Mouse (Mus musculus) embryonic facial prominence, embryonic 12.5 days (tissue): ENCODE data around the gene Phldb1. TPM values are rescaled to one million over a fixed set of nuclear protein-coding genes. Genes with fewer than 3 reads are reported as not detected.

Experiments used
- ATAC-seq: fragments of 200-750 bp; cut with Nextera tagmentation; 2 replicates; pipeline ENCODE4 v1.8.0; 2017; ENCODE audit not compliant: insufficient number of reproducible peaks, insufficient read depth, low FRiP score, low TSS enrichment
- H3K27ac ChIP-seq: fragments of 300-500 bp; sonication (generic); 2 replicates; pipeline ENCODE4 v1.5.1; 2016; ENCODE audit warnings: mild to moderate bottlenecking
- H3K27me3 ChIP-seq: fragments of 300-500 bp; sonication (generic); 2 replicates; pipeline ENCODE4 v1.6.1; 2016; ENCODE audit warnings: mild to moderate bottlenecking, moderate library complexity
- H3K36me3 ChIP-seq: fragments of 300-500 bp; sonication (generic); 2 replicates; pipeline ENCODE4 v1.6.1; 2016; ENCODE audit warnings: mild to moderate bottlenecking
- H3K4me1 ChIP-seq: fragments of 300-500 bp; sonication (generic); 2 replicates; pipeline ENCODE4 v1.6.1; 2016
- H3K4me2 ChIP-seq: fragments of 300-500 bp; sonication (generic); replicated peaks from 2 replicates; pipeline ENCODE4 v1.6.1; 2016; ENCODE audit warnings: mild to moderate bottlenecking, moderate library complexity
- H3K4me3 ChIP-seq: fragments of 300-500 bp; sonication (generic); 2 replicates; pipeline ENCODE4 v1.5.1; 2016; ENCODE audit warnings: mild to moderate bottlenecking
- H3K9ac ChIP-seq: fragments of 300-500 bp; sonication (generic); 2 replicates; pipeline ENCODE4 v1.6.1; 2016; ENCODE audit warnings: mild to moderate bottlenecking, moderate library complexity
- H3K9me3 ChIP-seq: fragments of 300-500 bp; sonication (generic); 2 replicates; pipeline ENCODE4 v1.6.1; 2016; ENCODE audit warnings: mild to moderate bottlenecking, moderate library complexity
- WGBS: fragments of 180-500 bp; shearing (Covaris S2); methylation state at CpG from one replicate; pipeline ENCODE4 v1.1.7; 2016; 5-methylcytosine and 5-hydroxymethylcytosine counted together
- polyA plus RNA-seq: library from polyadenylated mRNA; unstranded; fragments of >200 nt; fragmentation: Nextera tagmentation; extraction: Ambion mirVana; gene quantifications from 2 replicates; pipeline ENCODE4 v1.2.1, GENCODE M21; 2016

Phldb1 gene
- polyA plus RNA-seq, 1 experiment from 2014 or later: 57.1 TPM

DNA sequence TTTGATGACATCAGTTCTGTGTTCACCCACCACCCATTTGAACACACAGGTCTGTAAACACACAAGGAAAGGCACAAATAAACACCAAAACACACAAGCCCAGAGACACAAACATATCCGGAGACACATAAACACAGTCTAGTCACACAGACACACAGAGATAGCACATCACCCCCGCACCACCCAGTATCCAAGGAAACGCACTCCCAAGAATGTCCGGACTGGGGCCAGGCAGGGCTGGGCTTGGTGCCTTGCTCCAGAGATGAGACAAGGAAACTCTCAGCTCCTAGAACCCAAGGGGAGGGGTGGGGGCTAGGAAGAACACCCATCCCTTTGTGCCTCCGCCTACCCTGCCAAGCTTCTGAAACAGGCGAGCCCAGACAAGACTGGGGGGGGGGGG, 10.8 kb downstream of the Phldb1 start:
- Histone ChIP-seq H3K4me2 (no peak overlapping the region), H3K27me3 (0 out of 2 replicates have a peak, but pooled peaks cover 4% of the 10 kb centered on the region), H3K4me3 (no peak overlapping the region), H3K9ac (no peak overlapping the region), H3K27ac (0 out of 2 replicates have a peak overlapping the region, but pooled peaks have one; percentile 71), H3K36me3 (no peaks in the 10 kb centered on the region), H3K9me3 (no peaks in the 10 kb centered on the region), H3K4me1 (peaks cover 48% of the 10 kb centered on the region)
- WGBS: 67% methylated on average over 6 of the region's 6 CpGs
- no peak for ATAC-seq

DNA sequence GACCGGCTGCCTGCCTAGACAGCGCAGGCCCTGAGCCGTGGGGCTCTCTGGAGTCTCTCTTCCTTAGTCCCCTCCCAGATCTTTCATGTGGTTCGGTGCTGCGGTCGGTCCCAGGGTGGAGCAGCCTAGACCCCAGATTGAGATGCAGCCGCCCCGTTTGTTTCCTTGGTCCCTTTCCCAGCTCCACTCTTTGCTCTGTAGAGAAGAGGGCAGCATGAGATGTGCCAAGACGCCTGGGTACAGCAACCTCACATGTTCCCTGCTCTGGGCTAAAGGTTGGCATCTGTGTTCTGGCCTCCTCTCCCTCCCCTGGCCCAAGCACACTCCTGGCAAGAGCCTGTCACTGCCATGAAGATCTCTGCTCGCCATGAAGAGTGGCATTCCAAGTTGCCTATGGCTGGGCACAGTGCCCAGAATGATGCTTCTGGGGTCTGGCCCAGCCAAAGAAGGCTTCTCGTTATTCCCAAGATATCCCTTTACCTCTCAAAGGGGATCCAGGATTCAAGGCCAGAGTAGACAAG, 11.4 kb downstream of the Phldb1 start:
- 62% methylated on average over 11 of the region's 11 CpGs for WGBS
- Histone ChIP-seq H3K27me3 (0 out of 2 replicates have a peak, but pooled peaks cover 4% of the 10 kb centered on the region), H3K36me3 (no peaks in the 10 kb centered on the region), H3K4me3 (no peak overlapping the region), H3K27ac (peak overlapping the region; percentile 71), H3K9ac (0 out of 2 replicates have a peak overlapping the region, but pooled peaks have one; percentile 16), H3K9me3 (no peaks in the 10 kb centered on the region), H3K4me1 (peaks cover 48% of the 10 kb centered on the region), H3K4me2 (no peak overlapping the region)
- ATAC-seq: no peak

DNA sequence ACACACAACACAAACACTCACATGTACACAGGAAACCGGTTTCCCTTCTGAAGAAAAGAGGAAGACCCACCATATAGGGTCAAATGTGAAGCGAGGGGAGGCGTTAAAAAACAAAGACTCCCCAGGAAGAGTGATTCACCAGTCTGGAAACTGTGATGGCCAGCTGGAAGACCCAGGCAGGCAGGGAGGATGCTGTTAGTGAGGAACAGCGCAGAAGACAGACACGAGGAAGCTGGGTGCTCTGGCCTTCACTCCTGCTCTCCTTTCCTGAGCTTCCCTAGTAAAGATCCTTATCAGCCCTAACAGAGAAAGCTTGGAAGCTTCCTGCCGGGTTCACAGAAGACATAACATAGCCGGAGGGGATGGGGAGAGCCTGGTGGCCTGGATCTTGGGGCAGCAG, 12.0 kb downstream of the Phldb1 start:
- Histone ChIP-seq H3K4me3 (no peak overlapping the region), H3K9me3 (no peaks in the 10 kb centered on the region), H3K27ac (peak overlapping the region; percentile 71), H3K36me3 (peaks cover 1% of the 10 kb centered on the region; the same call in 1 of the 2 replicates), H3K4me2 (no peak overlapping the region), H3K4me1 (peaks cover 47% of the 10 kb centered on the region), H3K27me3 (0 out of 2 replicates have a peak, but pooled peaks cover 4% of the 10 kb centered on the region), H3K9ac (0 out of 2 replicates have a peak overlapping the region, but pooled peaks have one; percentile 16)
- 29% methylated on average over 7 of the region's 7 CpGs for WGBS
- ATAC-seq: no peak

DNA sequence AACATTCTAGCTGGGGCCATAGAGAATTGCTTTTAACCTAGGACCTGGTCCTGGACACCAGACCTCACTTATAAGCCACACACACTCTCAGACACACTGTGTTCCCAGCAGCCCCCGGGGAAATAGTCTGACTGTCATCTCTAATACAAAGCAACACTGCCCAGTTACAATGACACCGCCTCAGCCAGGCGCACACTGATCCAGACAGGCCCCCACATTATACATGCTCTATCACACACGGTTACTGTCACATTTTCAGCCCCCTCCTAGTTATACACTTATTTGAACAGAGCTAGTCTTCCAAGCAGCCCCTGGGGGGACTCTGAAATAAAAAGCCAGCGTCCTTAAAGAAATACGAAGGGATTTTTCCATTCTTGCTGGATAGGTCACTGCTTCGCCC, 12.4 kb downstream of the Phldb1 start:
- H3K4me1 ChIP-seq: peaks cover 43% of the 10 kb centered on the region
- no peak for ATAC-seq
- WGBS: 62% methylated on average over 7 of the region's 7 CpGs

DNA sequence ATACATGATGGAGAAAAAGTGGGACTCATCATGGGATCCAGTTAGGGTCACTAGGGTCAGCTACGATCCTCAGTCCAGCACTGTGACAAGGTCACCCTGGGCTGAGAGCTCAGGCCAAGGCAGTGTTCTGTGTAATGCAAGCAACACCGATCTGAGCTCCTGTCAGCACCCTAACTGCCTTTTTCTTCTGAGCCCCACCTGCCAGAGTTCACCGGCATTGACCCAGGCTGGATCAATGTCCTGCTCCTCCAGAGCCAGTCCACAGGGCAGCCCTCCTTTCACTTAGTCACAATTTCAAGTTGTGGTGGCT, 13.2 kb downstream of the Phldb1 start:
- peak overlapping the region; percentile 57; the same call in 1 of the 2 replicates for H3K4me3 ChIP-seq
- H3K4me2 ChIP-seq: 0 out of 2 replicates have a peak overlapping the region, but pooled peaks have one; percentile 65
- H3K9ac ChIP-seq: no peak overlapping the region
- H3K4me1 ChIP-seq: peaks cover 36% of the 10 kb centered on the region
- no peaks in the 10 kb centered on the region for H3K27me3 ChIP-seq
- H3K9me3 ChIP-seq: no peaks in the 10 kb centered on the region
- H3K27ac ChIP-seq: peak overlapping the region; percentile 55; the same call in 1 of the 2 replicates
- ATAC-seq: no peak
- peaks cover 13% of the 10 kb centered on the region for H3K36me3 ChIP-seq
- 79% methylated on average over 3 of the region's 3 CpGs for WGBS

More for the DNA sequence above, 12.4 kb downstream of the Phldb1 start:
- Histone ChIP-seq H3K9ac (no peak overlapping the region), H3K4me3 (no peak overlapping the region), H3K9me3 (no peaks in the 10 kb centered on the region), H3K36me3 (peaks cover 6% of the 10 kb centered on the region; the same call in 1 of the 2 replicates), H3K27me3 (0 out of 2 replicates have a peak, but pooled peaks cover under 1% of the 10 kb centered on the region), H3K4me2 (no peak overlapping the region), H3K27ac (peak overlapping the region; percentile 71)

DNA sequence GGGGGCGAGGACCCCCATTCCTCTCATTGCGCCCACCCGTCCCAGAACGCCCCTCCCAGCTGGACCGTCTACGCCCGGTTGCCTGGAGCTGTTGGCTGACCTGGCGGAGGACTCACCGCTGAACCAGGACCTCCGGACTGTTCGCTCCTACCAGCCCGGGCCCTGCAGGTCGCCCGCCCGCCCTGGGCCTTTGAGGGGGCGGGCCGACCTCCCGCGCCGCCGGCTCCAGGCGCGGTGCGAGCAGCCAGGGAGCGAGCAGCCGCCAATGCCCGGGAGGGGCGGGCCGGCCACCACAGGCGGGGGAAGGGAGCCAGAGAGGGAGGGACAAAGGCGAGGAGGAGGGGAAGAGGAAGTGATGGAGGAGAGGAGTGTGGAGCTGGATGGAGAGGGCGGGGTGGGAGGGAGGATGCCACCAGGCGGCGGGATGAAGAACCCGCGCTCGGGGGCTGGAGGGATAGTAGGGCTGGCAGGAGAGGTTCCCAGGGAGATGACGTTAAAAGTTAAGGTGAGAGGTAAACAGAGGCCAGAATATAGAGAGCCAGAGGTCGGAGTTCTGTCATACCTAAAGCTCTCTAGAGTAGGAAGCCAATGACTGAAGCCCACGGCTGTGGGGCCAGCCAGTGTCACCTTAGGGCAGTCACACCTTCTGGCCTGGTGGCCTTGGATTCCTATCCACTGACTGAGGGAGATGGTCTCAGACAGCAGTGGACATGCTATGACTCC, 13.7 kb downstream of the Phldb1 start:
- Histone ChIP-seq H3K4me2 (peak overlapping the region; percentile 65), H3K9me3 (no peaks in the 10 kb centered on the region), H3K4me1 (peaks cover 31% of the 10 kb centered on the region), H3K9ac (peak overlapping the region; percentile 69), H3K27me3 (no peaks in the 10 kb centered on the region), H3K4me3 (peak overlapping the region; percentile 57), H3K27ac (peak overlapping the region; percentile 55), H3K36me3 (peaks cover 18% of the 10 kb centered on the region)
- peak; percentile 82; the same call in 1 of the 2 replicates for ATAC-seq
- 1% methylated on average over 40 of the region's 40 CpGs for WGBS

DNA sequence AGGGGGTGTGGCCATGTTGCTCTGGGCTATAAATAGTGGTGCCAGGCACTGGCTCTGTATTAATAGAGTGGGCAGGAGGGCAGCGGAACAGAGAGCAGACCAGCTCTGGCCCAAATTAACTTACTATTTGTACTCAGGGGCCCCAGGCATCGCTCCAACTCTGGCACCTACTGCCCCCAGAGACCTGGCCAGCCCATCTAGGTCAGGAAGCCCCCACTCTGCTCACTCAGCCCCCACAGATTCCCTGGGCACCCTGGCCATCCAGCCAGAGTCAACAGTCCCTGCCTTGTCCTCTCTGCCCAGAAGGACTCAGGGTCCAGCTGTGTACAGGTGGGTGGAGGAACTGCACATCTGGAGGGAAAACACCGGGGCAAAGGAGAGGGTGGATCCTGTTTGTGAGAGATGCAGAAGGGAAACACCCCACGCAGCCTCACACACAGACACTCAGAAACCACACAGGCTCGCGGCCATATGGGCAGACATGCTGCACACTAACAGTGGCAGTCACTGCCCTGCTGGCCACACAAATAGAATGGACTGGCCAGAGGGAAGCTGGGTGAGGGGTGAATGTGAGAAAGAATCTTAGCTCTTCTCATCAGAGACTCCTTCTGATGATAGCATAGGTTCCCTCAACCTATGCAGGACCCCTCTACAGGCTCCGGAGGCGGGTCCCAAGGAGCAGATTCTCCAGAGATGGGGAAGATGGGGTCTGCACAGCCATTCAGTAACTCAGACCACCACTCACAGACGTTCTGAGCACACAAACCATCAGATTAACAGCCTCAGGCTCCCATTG, 14.4 kb downstream of the Phldb1 start:
- WGBS: 21% methylated on average over 9 of the region's 9 CpGs
- Histone ChIP-seq H3K27ac (peak overlapping the region; percentile 55), H3K4me2 (peak overlapping the region; percentile 65), H3K4me3 (peak overlapping the region; percentile 57), H3K36me3 (peaks cover 26% of the 10 kb centered on the region), H3K9ac (peak overlapping the region; percentile 69), H3K4me1 (peaks cover 26% of the 10 kb centered on the region), H3K9me3 (no peaks in the 10 kb centered on the region), H3K27me3 (no peaks in the 10 kb centered on the region)
- ATAC-seq: peak; percentile 36; the same call in 1 of the 2 replicates

DNA sequence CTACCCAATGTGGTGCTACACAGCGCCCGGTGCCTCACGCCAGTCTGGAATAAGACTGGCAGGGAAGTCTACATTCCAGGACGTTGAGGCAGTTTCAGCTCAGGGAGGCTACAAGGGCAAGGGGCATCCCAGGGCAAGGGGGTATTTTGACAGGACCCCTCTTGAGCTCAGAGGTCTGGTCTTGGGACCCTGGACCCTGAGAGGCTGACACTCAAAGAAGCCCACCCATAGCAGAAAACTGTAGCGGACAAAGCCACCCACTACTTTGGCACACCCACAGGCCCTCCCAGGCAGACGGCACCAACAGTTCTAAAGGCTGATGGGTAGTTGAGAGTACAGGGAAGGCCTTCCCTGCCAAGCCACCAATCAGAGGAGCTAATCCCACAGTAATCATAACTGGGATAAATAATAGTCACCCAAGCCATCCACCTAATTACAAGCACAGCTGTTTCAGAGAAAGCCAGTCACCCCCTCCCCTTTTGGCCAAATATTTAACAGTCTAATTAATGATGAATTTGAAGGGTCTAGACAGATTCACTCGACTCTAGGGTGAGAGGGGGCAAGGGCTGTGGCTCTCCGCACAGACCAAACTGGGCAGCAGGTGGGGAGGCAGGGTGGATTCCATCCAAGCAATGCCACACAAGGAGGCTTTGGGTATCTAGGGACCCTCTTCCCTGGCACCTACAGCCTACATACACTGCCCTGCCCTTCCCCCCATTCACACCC, 15.2 kb downstream of the Phldb1 start:
- 80% methylated on average over 8 of the region's 8 CpGs for WGBS
- Histone ChIP-seq H3K27ac (peak overlapping the region; percentile 55; the same call in 1 of the 2 replicates), H3K4me1 (peaks cover 26% of the 10 kb centered on the region), H3K36me3 (peaks cover 34% of the 10 kb centered on the region), H3K9me3 (no peaks in the 10 kb centered on the region), H3K9ac (peak overlapping the region; percentile 69; the same call in 1 of the 2 replicates), H3K4me2 (peak overlapping the region; percentile 65), H3K27me3 (no peaks in the 10 kb centered on the region), H3K4me3 (peak overlapping the region; percentile 57)
- no peak for ATAC-seq

DNA sequence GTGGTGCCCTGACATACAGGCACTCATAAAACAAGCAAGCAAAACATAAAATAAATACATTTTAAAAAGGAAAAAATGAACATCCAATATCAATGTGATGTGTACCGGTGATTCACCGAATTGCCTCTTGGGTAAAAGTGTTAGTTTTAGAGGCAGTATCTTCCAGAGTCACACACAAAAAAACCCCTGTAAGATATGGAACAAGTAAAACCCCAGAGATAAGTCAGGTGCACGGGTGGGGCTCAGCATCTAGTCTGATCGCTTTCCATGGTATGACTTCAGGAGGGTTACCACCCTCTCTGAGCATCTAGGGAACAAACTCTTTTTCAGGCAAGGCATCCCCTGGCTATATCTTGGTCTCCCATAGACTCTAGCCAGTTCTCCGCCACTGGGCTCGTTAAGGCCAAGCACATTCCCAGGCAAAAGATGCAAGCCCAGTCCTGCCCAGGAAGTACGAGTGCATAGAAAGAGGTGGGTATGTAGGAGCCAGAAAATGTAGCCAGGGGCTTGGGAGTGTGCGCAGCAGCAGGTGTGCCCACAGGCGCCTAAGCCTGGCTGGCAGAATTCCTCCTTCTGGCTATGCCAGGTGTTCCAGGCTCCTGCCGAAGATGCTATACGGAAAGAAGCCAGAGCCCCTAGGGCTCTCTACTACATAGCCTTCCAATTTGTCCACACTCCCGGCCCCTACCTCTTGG, 15.9 kb downstream of the Phldb1 start:
- H3K27ac ChIP-seq: no peak overlapping the region
- ATAC-seq: no peak

DNA sequence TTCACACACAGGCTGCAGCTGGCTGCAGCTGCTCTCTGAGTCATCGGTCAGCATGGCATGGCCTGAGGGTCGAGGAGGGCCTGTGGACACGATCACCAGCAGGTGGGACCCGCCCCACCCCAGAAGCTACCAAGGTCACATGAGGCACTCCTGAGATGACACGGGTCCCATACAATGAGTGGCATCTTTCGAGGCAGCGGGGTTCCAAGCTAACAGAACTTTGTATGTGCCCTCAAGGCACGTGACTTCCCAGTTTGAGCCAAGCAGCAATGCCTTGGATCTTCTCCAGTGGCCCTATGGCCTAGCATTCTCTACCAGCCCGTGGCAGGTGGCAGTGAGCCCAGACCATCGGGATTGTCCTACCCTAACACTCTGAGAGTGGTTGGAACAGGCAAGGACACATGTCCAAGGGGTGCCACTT, 17.2 kb downstream of the Phldb1 start:
- no peak overlapping the region for H3K27ac ChIP-seq
- peaks cover 47% of the 10 kb centered on the region for H3K36me3 ChIP-seq
- WGBS: 78% methylated on average over 10 of the region's 10 CpGs
- H3K4me3 ChIP-seq: no peak overlapping the region
- no peaks in the 10 kb centered on the region for H3K27me3 ChIP-seq
- H3K4me1 ChIP-seq: peaks cover 14% of the 10 kb centered on the region
- H3K9ac ChIP-seq: no peak overlapping the region
- no peaks in the 10 kb centered on the region for H3K9me3 ChIP-seq
- ATAC-seq: no peak
- no peak overlapping the region for H3K4me2 ChIP-seq

More for the DNA sequence above, 15.9 kb downstream of the Phldb1 start:
- H3K27me3 ChIP-seq: no peaks in the 10 kb centered on the region
- H3K4me3 ChIP-seq: no peak overlapping the region
- no peak overlapping the region for H3K4me2 ChIP-seq
- H3K9me3 ChIP-seq: no peaks in the 10 kb centered on the region
- WGBS: 82% methylated on average over 12 of the region's 12 CpGs
- H3K9ac ChIP-seq: no peak overlapping the region
- H3K36me3 ChIP-seq: peaks cover 35% of the 10 kb centered on the region
- peaks cover 23% of the 10 kb centered on the region for H3K4me1 ChIP-seq
